Mouse (Mus musculus) kidney, postnatal 25 days (tissue): Measurements from ENCODE around the gene Hist1h1b.
A peak's percentile ranks its signal among the peaks of the same experiment; 100 is the strongest.
"Not testable (repeated sequence)": the region's sequence is repeated elsewhere in the genome, so short reads cannot be mapped to it uniquely, and the experiment has no call there.

ENCODE experiments used
- DNase-seq, 2 experiments: peaks; one replicate each; pipeline ENCODE4 v3.0.0; 2021; ENCODE audit warnings: mixed read lengths in 2 of 2

The Hist1h1b gene

DNA sequence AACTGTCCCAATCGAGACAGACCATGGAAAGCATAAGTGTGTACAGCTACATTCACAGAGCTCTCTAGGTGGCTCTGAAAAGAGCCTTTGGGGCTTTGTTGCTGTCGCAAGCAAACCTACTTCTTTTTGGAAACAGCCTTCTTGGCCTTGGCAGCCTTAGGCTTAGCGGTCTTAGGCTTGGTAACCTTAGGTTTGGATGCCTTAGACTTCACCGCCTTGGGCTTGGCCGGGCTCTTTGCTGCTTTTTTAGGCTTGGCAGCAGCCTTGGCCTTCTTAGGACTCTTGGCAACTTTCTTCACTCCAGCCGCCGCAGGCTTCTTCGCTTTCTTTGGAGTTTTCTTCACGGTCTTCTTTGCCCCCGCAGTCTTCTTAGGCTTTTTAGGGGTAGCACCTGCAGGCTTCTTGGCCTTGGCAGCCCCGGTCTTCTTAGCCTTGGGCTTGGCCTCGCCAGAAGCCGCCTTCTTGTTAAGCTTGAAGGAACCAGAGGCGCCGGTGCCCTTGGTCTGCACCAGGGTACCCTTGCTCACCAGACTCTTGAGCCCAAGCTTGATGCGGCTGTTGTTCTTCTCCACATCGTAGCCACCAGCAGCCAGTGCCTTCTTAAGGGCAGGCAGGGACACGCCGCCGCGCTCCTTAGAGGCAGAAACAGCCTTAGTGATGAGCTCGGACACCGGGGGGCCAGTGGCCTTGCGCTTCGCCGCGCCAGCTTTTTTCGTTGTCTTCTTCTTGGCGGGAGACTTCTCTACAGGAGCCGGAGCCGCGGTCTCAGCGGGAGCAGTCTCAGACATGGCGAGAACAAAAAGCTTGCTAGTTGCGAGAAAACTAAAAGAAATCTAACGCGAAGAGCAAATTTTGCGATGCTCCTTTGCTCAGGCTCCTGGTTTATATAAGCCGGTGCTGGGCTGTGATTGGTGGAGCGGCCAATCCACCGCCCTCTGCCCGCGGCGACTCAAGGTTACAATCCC, at the start of gene Hist1h1b:
Gene Hist1h1b (minus strand): TSS at position 859 of the 965 bp plus-strand sequence.
- peak; percentile 39 to 65 for DNase-seq

DNA sequence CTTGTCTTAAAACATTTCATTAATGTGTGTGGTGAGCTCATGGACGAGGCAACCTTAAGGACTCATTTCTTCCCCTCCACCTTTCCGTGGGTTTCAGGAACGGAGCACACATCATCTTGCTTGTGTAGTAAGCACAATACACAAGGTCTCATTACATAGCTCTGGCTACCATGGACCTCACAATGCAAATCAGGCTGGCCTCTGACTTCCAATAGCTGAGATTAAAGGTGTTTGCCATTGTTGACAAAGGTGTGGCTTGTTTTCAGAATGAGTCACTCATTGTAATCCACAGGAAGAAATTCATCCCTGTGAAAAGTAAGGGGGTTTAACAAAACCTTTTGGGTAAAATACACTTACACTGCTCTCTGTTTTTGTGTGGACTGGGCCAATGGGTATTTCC, 48.1 kb upstream of the Hist1h1b start:
- DNase-seq, result no peak

DNA sequence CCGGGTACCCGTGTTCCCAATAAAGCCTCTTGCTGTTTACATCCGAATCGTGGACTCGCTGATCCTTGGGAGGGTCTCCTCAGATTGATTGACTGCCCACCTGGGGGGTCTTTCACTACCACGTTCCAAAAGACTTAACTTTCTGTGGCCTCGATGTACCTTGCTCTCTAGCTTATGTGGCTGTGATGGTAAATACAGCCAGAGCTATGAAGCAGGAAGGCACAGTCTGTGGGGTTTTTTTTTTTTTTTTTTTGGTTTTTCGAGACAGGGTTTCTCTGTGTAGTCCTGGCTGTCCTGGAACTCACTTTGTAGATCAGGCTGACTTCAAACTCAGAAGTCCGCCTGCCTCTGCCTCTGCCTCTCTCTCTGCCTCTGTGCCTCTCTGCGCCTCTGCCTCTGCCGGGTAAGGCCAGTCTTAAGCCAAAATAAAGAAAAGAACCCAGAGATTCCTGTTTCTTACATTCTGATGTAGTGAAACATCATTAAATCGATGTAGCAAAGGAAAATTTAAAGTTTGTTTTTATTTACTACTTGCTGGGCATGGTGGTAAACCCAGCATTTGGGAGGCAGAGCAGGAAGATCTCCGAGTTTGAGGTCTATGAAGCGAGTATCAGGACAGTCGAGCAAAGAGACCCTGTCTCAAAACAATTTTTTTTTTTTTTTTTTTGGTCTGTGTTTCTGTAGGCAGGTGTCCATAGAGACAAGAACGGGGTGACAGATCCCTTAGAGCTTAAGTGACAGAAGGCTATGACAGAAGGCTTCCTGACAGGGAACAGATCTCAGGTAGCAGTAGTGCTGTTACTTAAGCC, 39.9 kb upstream of the Hist1h1b start:
- not testable (repeated sequence) for DNase-seq

DNA sequence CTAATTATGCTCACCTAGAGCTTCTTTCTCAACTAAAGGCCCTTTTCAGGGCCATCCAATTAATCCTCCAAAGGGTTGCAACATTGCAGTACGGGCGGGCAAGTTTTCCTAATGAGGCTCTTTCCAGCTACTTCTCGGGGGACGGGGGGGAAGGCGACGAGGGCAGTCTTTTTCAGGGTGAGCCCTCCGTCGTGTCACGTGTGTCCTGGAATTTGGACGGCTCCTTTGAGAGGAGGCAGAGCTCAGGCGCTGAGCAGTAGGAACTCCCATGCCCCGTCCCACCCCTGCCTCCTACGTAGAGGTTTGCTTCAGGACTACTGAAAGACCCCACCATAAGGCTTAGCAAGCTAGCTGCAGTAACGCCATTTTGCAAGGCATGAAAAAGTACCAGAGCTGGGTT, 31.7 kb upstream of the Hist1h1b start:
- not testable (repeated sequence) for DNase-seq

DNA sequence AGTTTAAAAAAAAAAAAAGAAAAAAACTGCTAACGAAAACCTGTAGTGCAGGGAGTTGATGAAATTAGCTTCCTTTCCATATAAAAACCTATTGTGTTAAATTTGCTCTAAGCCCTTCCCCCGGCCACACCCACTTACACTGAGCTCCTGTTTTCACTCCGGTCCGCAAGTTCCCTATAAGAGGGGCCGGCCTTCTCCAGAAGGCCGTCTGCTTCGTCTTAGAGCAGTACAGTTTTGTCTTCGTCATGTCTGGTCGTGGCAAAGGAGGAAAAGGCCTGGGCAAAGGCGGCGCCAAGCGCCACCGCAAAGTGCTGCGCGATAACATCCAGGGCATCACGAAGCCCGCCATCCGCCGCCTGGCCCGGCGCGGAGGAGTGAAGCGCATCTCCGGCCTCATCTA, 31.1 kb upstream of the Hist1h1b start, which contains the start of gene Hist1h4m:
Gene Hist1h4m (plus strand): TSS at position 208 of the 400 bp plus-strand sequence.
- DNase-seq, result peak; percentile 44 to 46

DNA sequence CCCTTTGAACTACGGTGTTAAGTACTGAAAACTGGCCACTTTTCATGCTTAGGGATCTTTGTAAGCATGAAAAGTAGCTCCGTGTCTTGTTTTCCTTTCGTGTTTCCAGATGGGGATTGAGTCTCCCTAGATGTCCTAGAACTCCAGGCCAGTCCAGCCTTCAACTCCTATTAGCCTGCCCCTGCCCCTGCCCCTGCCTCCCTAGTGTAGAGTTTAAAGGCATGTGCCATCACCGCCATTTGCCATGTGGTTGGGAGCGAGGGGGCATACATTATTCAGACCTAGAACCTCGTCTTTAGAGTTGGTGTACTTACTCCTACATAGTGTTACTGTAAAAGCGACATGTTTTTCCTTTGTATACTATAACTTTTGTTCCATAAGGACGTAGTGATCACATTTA, 30.6 kb upstream of the Hist1h1b start:
- DNase-seq, result not testable (repeated sequence)

DNA sequence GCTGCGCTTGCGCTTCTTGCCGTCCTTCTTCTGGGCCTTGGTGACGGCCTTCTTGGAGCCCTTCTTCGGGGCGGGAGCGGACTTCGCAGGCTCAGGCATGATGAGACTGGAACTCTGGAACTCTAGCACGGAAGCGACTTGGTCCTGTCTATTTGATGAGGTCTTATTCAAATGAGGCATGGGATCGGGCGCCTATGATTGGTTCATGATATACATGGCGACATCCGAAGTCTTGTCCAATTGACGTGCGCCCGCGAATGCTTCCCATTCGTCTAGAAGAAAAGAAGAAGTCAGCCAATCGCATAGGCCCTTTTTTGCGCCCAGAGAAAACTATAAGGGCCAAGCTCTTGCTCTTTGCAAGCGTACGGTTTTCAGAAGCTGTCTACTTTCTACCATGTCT, 29.6 kb upstream of the Hist1h1b start, which contains the start of the genes Hist1h2bq and Hist1h2ao:
Gene Hist1h2bq (minus strand): TSS at position 125 of the 400 bp plus-strand sequence.
Gene Hist1h2ao (plus strand): TSS at position 393 of the 400 bp plus-strand sequence.
- not testable (repeated sequence) for DNase-seq

DNA sequence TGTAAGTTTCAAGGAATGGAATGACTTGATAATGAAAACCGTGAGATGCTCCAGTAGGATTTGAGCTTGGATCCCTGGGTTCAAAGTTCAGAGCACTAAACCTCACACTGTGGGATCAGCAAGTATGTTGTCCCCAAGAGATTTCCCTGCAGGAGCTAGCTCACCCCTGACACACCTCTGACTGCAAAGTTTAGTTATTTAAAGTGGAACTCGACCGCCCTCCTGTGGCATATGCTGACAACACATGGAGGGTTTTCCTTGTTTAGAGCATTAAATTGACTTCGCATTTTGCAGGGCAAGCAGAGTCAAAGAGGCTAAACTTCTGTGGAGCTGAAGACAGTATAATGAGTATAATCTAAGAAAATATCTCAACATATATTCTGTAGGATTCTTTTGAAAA, 22.6 kb upstream of the Hist1h1b start:
- not testable (repeated sequence) for DNase-seq

DNA sequence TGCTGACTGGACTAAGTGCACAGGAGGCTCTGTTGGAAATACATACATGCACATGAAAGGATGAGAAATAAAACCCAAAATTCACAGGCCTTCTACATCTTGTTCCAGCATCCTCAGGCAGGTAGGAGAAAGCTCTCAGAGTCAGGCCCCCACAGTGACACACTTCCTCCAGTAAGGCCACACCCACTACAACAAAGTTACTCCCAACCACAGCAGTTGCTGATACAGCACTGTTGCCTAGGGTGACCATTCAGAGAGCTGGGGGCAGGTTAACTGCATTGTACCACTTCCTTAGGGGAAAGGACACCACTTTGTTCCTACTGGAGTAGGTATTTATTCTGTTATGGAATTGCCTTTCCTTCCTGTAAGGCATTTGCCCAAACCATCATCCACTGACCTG, 16.7 kb upstream of the Hist1h1b start:
- not testable (repeated sequence) for DNase-seq

DNA sequence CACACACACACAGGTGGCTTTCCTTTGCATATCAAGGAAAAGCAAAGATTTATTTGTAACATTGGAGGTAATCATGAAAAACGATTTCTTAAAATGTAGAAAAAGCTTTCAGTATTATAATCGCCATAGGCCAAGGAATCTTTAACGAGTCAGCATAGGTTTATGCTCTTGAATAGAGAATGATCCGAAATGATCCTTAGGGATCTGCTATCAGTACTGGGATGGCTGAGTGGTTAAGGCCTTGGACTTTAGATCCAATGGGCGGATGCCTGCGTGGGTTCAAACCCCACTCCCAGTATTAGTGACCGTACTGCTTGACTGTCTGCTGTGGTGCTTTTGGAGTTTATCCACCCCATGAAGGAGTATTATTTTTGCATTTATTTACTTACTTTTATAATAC, 15.2 kb upstream of the Hist1h1b start:
- DNase-seq, result no peak

DNA sequence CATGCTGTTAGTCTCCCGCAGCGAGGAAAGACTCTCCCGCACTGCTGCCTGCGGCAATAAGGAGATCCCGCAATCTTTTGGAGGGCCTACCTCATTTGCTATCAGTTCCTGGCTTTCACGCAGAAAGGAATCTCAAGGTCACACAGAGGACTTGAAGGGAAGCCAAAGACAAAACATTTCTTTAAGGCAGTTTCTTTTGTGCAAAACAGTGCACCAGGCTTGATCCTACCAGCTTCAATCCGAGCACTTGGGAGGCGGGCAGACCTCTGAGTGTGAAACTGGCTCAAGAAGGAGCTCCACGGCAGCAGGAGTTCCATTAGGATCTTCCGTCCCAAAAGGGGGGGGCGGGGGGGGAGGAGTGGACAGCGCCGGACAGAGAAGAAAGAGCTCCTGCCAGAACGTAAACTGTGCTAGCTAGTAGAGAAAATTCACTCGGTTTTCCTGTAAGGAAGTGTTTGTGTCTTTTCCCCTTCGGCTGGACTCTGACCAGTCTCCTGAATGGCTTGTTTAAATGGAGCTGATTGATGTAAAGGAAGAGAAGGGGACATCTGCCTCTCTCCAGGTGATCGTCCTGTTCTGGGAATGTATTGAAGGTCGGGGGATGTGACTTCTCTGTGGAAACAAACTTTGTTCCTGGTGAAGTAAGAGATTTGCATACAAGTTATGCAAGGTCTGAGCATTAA, 10.3 kb upstream of the Hist1h1b start:
- DNase-seq, result no peak

DNA sequence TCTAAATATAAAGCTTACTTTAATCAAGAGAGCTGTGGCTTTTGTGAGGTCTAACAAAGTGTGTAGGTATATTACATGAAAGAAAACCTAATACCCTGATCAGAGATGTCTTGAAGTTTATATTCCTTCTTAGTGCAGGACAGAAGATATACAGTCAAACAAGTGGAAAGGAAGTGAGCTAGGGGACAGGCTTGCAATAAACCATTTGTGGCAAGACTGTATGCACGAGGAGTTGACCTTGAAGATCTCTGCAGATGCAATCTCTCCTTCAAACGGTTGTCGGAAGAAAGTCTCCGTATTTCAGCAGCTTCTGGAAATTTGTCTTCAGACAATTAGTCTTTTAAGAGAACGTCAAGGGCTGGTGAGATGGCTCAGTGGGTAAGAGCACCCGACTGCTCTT, 9.5 kb upstream of the Hist1h1b start:
- DNase-seq, result no peak

DNA sequence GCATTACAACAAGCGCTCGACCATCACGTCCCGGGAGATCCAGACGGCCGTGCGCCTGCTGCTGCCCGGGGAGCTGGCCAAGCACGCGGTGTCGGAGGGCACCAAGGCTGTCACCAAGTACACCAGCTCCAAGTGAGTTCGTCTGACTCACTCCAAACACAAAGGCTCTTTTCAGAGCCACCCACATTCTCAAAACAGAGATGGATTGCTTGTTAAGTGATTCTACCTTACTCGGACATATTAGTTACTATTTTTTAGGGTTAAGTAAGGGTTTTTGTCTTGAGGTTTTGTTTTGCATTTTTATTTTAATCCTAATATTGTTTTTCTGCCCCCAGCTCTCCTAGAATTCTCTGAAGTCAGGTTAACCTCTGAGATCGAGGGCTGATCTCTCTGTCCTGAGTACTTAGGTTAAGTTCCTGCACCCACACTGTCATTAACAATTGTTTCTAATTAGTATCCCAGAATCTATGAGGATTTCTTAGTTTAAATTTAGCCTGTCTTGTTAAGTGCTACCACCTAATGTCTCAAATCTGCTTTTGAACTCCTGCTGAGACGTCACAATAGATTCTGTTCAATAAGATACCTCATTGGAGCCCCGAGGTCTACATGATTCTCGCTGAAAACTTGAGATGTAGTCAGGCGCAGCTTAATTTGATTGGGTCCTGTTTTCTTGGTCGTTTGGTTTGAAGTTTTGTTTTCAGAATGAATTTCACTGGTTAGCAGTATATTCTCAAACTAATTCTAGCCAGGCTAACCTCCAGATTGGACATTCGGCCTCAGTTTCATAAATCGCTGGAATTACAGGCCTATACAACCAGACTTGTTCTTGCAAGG, 7.6 kb upstream of the Hist1h1b start:
- DNase-seq, result no peak

DNA sequence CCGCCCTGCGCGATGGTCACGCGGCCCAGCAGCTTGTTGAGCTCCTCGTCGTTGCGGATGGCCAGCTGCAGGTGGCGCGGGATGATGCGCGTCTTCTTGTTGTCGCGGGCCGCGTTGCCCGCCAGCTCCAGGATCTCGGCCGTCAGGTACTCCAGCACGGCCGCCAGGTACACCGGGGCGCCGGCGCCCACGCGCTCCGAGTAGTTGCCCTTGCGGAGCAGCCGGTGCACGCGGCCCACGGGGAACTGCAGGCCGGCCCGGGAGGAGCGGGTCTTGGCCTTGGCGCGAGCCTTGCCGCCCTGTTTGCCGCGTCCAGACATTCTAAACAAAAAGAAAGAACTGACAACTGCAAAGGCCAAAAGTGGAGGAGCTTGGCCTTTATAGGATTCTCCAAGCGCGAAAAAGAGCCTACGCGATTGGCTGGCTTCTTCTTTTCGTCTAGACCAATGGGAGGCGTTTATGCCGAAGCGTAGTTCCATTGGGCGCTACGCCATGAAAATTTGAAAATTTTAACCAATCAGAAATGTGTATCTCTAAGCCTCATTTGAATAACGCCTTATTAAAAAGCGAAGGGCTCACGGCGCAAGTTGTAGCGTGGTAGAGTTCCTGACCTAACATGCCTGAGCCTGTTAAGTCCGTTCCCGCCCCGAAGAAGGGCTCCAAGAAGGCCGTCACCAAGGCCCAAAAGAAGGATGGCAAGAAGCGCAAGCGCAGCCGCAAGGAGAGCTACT, 6.6 kb upstream of the Hist1h1b start, which contains the start of the genes Hist1h2an and Hist1h2bp:
Gene Hist1h2an (minus strand): TSS at position 320 of the 731 bp plus-strand sequence.
Gene Hist1h2bp (plus strand): TSS at position 563 of the 731 bp plus-strand sequence.
- DNase-seq, result peak; percentile 88 to 90

DNA sequence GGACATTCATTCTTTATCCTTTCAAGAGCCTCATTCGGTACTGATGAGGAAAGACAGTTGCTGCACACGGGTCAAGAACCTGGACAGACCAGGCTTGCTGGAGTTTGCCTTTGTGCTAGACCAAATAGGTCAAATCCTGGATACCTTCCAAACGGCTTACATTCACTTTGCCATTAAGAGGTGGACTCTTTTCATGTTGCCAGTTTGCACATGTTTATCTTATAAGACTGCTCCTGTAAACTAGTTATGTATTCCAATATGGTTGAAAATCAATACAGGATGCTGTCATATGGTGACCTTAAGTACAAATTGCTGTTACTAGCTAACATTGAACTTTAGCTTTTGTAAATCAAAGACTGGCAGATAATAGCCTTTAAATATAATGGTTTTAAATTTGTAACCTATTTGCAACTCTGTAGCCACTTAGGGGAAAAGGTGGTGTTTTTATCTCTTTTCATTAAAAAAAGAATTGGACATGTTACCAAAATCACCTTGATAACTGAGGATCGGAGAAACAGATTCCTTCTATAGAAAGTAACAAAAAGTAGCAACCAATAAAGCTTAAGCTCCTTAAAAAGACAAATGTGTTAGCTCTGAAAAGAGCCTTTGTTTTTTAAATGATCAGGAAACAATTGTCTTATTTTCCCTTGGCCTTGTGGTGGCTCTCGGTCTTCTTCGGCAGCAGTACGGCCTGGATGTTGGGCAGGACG, 5.9 kb upstream of the Hist1h1b start:
- no peak for DNase-seq

DNA sequence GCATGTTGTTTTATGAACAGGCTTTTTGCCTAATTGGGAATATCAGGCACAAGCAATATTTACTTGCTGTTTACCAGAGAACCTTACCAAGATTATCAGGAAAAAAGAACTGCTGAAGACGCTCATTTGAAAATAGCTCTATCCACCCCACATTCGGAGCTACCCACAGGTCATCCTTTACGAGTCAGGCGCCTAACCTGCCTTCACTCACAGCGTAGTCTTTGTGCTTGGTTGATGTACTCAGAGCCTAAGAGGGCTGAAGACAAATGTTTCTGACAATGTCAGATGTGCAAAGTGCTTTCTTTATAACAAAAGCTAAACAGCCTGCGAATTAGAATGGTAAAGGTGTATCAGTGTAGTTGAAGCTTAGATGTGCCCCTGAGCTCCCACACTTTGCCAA, 3.9 kb upstream of the Hist1h1b start:
- no peak for DNase-seq

DNA sequence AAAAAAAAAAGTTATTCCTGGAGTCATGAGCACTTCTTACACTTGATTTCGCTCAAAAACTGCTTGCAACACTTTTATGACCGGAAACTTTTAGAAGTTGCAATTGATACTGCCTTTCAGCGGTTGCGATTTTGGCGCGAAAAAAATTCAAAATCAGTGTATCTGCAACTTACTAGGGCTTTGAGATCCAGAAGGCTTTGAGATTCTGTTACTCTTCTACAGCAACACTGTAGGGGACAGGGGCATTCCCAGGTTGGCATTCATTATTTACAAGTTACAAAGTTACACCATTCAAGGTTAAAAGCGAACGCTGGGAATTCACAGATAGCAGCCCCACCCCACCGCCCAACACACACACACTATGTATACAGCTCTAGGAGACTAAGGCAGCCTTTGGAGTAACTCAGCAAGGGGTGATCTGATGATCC, 3.3 kb upstream of the Hist1h1b start:
- peak in 1 of 2 experiments; percentile 13 for DNase-seq

DNA sequence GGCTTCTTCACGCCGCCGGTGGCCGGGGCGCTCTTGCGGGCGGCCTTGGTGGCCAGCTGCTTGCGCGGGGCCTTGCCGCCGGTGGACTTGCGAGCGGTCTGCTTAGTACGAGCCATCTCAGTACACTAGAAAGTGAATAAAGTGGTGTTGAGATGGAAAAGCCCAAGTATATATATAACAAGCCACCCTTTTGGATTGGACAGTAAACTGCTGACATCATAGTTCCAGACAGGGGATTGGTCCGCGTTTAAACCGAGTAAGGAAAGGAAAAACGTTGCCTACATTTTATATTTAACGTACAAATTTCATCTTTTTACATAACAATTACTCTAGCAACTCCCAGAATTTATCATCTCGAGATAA, 2.8 kb upstream of the Hist1h1b start, which contains the start of gene Hist1h3i:
Gene Hist1h3i (minus strand): TSS at position 116 of the 363 bp plus-strand sequence.
- peak; percentile 52 to 65 for DNase-seq

DNA sequence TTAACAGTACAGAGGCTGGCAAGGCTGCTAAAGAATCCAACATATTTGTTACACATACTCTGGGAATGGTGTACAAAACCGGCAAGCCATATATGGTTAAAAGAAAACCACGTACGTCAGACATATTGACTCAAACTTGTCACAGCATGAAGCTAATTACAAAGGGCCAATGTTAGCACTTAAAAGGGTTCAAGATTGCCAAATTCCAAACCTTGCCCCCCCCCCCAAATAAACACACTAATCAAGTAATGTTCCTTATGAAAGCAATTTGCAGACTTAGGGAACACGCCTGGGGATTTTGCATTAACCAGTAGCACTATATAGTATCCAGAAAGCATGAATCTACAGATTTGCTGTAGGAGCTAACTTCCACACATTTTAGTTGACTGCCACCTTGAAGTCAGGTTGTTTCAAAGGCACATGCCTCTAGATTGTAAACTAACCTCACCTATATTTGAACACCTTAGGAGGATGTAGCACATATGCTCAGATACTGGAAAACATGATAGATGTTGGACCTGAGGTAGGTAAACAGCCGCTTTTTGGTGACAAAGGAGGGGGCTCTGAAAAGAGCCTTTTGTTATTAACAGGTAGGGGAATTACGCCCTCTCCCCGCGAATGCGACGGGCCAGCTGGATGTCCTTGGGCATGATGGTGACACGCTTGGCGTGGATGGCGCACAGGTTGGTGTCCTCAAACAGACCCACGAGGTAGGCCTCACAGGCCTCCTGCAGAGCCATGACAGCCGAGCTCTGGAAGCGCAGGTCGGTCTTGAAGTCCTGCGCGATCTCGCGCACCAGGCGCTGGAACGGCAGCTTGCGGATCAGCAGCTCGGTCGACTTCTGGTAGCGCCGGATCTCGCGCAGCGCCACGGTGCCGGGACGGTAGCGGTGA, 2.2 kb upstream of the Hist1h1b start:
- not testable (repeated sequence) for DNase-seq
